Mouse (Mus musculus) midbrain, embryonic 14.5 days (tissue): ENCODE measurements at regions not wholly inside any gene's neighbourhood (a gene's known extent, or its start where the extent isn't known, plus 50 kb on each side); places are given as distances from the start of the nearest gene placed in this dataset.

Experiments
- ATAC-seq: fragments of 200-750 bp; cut with Nextera tagmentation; 2 replicates; pipeline ENCODE4 v1.8.0; 2017; ENCODE audit warnings: moderate number of reproducible peaks, moderate library complexity; ENCODE audit not compliant: low FRiP score, low TSS enrichment
- DNase-seq: peaks from one replicate; pipeline ENCODE4 v3.0.0-alpha.2; 2015
- H3K27ac ChIP-seq: fragments of 300-500 bp; sonication (generic); replicated peaks from 2 replicates; pipeline ENCODE4 v1.5.1; 2014; ENCODE audit warnings: mild to moderate bottlenecking, low read depth, low read length, moderate library complexity
- H3K27me3 ChIP-seq: fragments of 300-500 bp; sonication (generic); 2 replicates; pipeline ENCODE4 v1.6.1; 2014; ENCODE audit warnings: low read length, control low read depth, mixed read lengths; ENCODE audit not compliant: control insufficient read depth, insufficient read depth
- H3K36me3 ChIP-seq: fragments of 300-500 bp; sonication (generic); 2 replicates; pipeline ENCODE4 v1.6.1; 2014; ENCODE audit warnings: low read length, control low read depth; ENCODE audit not compliant: control insufficient read depth, insufficient read depth
- H3K4me1 ChIP-seq: fragments of 300-500 bp; sonication (generic); 2 replicates; pipeline ENCODE4 v1.6.1; 2014; ENCODE audit warnings: mild to moderate bottlenecking, antibody characterized with exemption, low read length, control low read depth; ENCODE audit not compliant: control insufficient read depth, insufficient read depth
- H3K4me2 ChIP-seq: fragments of 300-500 bp; sonication (generic); 2 replicates; pipeline ENCODE4 v1.6.1; 2014; ENCODE audit warnings: mild to moderate bottlenecking, low read length, moderate library complexity
- H3K4me3 ChIP-seq: fragments of 300-500 bp; sonication (generic); replicated peaks from 2 replicates; pipeline ENCODE4 v1.5.1; 2014; ENCODE audit warnings: low read depth, low read length
- H3K9ac ChIP-seq: fragments of 300-500 bp; sonication (generic); replicated peaks from 2 replicates; pipeline ENCODE4 v1.6.1; 2014; ENCODE audit warnings: mild to moderate bottlenecking, low read length, moderate library complexity
- H3K9me3 ChIP-seq: fragments of 300-500 bp; sonication (generic); 2 replicates; pipeline ENCODE4 v1.6.1; 2016; ENCODE audit warnings: low read length, control low read depth, mixed read lengths; ENCODE audit not compliant: control insufficient read depth
- whole genome bisulfite sequencing: fragments of 180-500 bp; shearing (Covaris S2); extraction: QIAGEN DNeasy Blood & Tissue Kit; methylation state at CpG from one replicate; pipeline ENCODE4 v1.1.7; 2014; 5-methylcytosine and 5-hydroxymethylcytosine counted together

- ATAC-seq (no peak), DNase-seq (no peak)
- no peak overlapping the region for H3K27ac ChIP-seq
- no peaks in the 10 kb centered on the region for H3K4me1 ChIP-seq
- H3K27me3 ChIP-seq, result no peaks in the 10 kb centered on the region
- 91% methylated on average over 8 of the region's 8 CpGs for WGBS
- H3K9me3 ChIP-seq, result no peaks in the 10 kb centered on the region
- no peak overlapping the region for H3K4me2 ChIP-seq
- H3K4me3 ChIP-seq, result no peak overlapping the region
- H3K9ac ChIP-seq, result no peak overlapping the region
- H3K36me3 ChIP-seq, result no peaks in the 10 kb centered on the region
Measured at GRCm38 (mm10) chr7:138054756-138055155, 342.8 kb downstream of the Tcerg1l start.

DNA sequence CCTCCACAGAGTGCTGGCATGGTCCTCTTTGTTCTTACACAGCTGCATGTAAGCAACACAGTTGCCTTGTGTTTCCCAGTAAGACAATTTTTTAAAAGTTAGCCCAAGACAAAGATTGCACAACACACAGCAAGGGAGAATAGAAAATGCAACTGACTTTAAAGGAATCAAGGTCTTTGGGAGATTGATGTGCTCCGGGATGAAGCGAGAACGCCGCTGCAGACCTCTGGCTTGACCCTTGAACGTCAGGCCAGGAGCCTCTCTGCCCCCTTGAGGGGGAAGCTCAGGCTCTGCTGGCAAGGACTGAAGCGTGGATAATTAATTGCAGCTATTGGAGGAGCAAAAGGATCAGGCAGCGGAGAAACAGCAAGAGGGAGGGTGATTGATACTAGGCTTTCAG is 336.4 kb downstream of the Tcerg1l start:
- Histone ChIP-seq H3K4me3 (no peak overlapping the region), H3K27ac (no peak overlapping the region), H3K4me1 (no peaks in the 10 kb centered on the region), H3K36me3 (no peaks in the 10 kb centered on the region), H3K9ac (no peak overlapping the region), H3K4me2 (no peak overlapping the region), H3K27me3 (no peaks in the 10 kb centered on the region), H3K9me3 (no peaks in the 10 kb centered on the region)
- DNase-seq, result peak; percentile 11
- WGBS, result 29% methylated on average over 7 of the region's 7 CpGs
- no peak for ATAC-seq

DNA sequence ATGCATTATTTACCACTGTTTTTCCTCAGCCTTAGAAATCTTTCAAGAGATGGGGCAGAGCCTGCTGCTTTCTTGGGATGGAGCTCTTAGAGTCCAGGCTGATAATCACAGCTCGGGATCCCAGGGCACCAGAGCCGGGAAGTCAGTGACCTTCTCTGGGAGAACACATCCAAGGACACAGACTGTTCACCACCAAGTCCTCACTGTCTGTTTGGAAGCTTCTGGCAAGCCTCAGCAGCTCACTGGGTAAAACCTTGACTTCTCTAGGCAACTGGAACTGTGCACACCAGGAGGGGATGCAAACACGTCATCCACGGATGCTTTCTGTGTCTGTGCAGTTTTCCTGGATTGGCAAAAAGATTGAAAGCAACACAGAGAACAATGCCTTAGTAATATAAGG is 330.6 kb downstream of the Tcerg1l start:
- Histone ChIP-seq H3K4me2 (no peak overlapping the region), H3K4me3 (no peak overlapping the region), H3K4me1 (no peaks in the 10 kb centered on the region), H3K36me3 (no peaks in the 10 kb centered on the region), H3K27me3 (no peaks in the 10 kb centered on the region), H3K27ac (no peak overlapping the region), H3K9me3 (no peaks in the 10 kb centered on the region), H3K9ac (no peak overlapping the region)
- ATAC-seq, result no peak
- DNase-seq, result no peak
- WGBS, result 79% methylated on average over 4 of the region's 4 CpGs

- H3K4me1 ChIP-seq, result 0 out of 2 replicates have a peak, but pooled peaks cover 4% of the 10 kb centered on the region
- H3K36me3 ChIP-seq, result no peaks in the 10 kb centered on the region
- H3K9ac ChIP-seq, result no peak overlapping the region
- no peak overlapping the region for H3K4me2 ChIP-seq
- no peaks in the 10 kb centered on the region for H3K9me3 ChIP-seq
- no peaks in the 10 kb centered on the region for H3K27me3 ChIP-seq
- 65% methylated on average over 3 of the region's 3 CpGs for WGBS
- H3K4me3 ChIP-seq, result no peak overlapping the region
- no peak for ATAC-seq
- peak; percentile 53 for DNase-seq
- H3K27ac ChIP-seq, result no peak overlapping the region
Measured at GRCm38 (mm10) chr7:138075231-138075630, 322.3 kb downstream of the Tcerg1l start.

DNA sequence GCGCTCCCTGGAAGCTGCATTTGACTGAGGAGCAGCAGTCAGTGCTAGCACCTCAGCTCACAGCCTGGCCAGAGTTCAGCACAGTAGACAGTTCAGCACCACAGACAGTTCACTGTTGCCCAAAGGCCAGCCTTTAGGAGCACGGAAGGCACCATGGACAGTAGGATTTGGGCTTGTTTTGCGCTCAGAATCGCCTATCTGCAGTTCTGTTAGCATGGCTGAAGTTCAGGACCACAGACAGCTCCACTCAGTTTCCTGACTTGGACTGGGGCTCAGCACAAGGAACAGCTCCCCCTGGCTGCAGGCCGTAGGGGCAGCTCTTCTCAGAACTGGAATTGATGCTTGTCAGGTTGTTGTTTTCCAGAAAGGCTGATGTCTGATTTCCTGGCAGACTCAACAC is 313.6 kb downstream of the Tcerg1l start:
- Histone ChIP-seq H3K4me2 (no peak overlapping the region), H3K27ac (no peak overlapping the region), H3K4me3 (no peak overlapping the region), H3K9ac (no peak overlapping the region), H3K27me3 (no peaks in the 10 kb centered on the region), H3K36me3 (no peaks in the 10 kb centered on the region), H3K9me3 (no peaks in the 10 kb centered on the region), H3K4me1 (no peaks in the 10 kb centered on the region)
- WGBS, result 19% methylated on average over 5 of the region's 5 CpGs
- DNase-seq, result peak; percentile 86
- ATAC-seq, result no peak

GRCm38 (mm10) chr7:138107471-138108210 is 289.9 kb downstream of the Tcerg1l start:
- Histone ChIP-seq H3K4me2 (no peak overlapping the region), H3K36me3 (no peaks in the 10 kb centered on the region), H3K4me3 (no peak overlapping the region), H3K4me1 (no peaks in the 10 kb centered on the region), H3K9me3 (no peaks in the 10 kb centered on the region), H3K27me3 (no peaks in the 10 kb centered on the region), H3K9ac (no peak overlapping the region), H3K27ac (no peak overlapping the region)
- 69% methylated on average over 7 of the region's 7 CpGs for WGBS
- ATAC-seq, result no peak
- no peak for DNase-seq

DNA sequence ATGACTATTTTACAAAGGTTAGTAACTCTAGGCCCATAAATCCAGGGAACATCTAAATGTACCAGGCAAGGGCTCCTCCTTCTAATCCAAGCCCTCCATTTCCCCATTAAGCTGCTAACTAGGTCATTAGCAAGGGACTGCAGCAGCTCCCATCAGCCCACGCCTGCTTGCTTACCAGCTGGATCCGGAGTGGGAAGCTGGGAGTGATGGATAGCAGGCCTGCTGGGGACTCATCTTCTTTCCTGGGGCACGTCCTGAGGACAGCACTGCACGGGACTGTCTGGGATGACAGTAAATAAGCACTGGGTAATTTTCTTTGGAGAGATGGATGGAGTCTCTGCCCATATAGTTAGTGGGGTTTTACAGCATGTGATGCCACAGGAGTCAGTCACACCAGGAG is 276.0 kb downstream of the Tcerg1l start:
- Histone ChIP-seq H3K4me2 (no peak overlapping the region), H3K36me3 (no peaks in the 10 kb centered on the region), H3K4me1 (no peaks in the 10 kb centered on the region), H3K9me3 (no peaks in the 10 kb centered on the region), H3K9ac (no peak overlapping the region), H3K27ac (no peak overlapping the region; the same call in 1 of the 2 replicates), H3K4me3 (no peak overlapping the region), H3K27me3 (no peaks in the 10 kb centered on the region)
- WGBS, result 43% methylated on average over 4 of the region's 4 CpGs
- DNase-seq (peak; percentile 49), ATAC-seq (no peak)

DNA sequence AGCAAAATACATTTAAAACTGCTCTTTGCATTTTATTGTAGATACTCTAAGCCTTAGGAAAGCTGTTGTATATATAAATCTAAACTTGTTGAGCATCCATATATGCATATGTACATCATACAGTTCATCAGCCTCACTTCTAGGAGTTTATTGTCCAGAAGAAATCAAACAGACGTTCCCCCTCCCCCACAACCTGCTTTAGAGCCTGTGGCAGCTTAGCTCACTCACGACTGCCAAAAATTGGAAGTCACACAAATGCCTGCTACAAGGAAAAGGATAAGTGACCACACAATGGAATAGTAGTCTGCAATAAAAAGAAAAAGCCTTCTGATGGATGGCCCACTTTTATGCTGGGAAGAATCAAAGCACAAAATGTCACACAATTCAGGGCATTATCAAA is 267.8 kb downstream of the Tcerg1l start:
- Histone ChIP-seq H3K4me2 (no peak overlapping the region), H3K4me1 (no peaks in the 10 kb centered on the region), H3K9ac (no peak overlapping the region), H3K9me3 (no peaks in the 10 kb centered on the region), H3K27me3 (no peaks in the 10 kb centered on the region), H3K27ac (no peak overlapping the region), H3K4me3 (no peak overlapping the region), H3K36me3 (no peaks in the 10 kb centered on the region)
- 38% methylated on average over 2 of the region's 2 CpGs for WGBS
- DNase-seq, result no peak
- no peak for ATAC-seq

DNA sequence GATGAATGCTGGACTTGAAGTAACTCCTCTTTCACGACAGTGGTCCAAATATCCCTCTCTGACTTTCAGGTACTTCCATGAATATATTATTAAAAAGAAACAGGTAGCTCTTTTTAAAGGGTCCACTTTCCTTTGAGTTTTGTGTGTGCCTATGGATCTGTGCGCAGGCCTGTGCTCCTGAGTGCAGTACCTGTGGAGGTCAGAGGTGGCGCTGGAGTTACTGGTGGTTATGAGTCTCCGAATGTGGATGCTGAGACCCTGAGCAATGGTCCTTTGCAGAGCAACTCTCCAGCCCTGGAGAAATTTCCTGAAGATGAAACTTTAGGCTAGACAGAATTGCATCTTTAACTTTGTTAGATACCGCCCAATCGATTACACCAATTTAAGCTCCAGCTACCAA is 264.1 kb downstream of the Tcerg1l start:
- no peak overlapping the region for H3K4me2 ChIP-seq
- H3K9me3 ChIP-seq, result no peaks in the 10 kb centered on the region
- no peak for DNase-seq
- no peak overlapping the region for H3K9ac ChIP-seq
- WGBS, result 91% methylated on average over 6 of the region's 6 CpGs
- no peak overlapping the region for H3K4me3 ChIP-seq
- H3K36me3 ChIP-seq, result no peaks in the 10 kb centered on the region
- ATAC-seq, result no peak
- H3K27ac ChIP-seq, result no peak overlapping the region
- H3K4me1 ChIP-seq, result no peaks in the 10 kb centered on the region
- H3K27me3 ChIP-seq, result no peaks in the 10 kb centered on the region
